Mouse (Mus musculus) hindbrain, embryonic 10.5 days (tissue): ENCODE measurements around the gene B020004J07Rik. TPM values are rescaled to one million over a fixed set of nuclear protein-coding genes. Genes with fewer than 3 reads are reported as not detected.
"Not testable (repeated sequence)": the region's sequence is repeated elsewhere in the genome, so short reads cannot be mapped to it uniquely, and the experiment has no call there.

Experiments
- DNase-seq: peaks from one replicate; pipeline ENCODE4 v3.0.0-alpha.2; 2017; ENCODE audit warnings: low spot score
- H3K27ac ChIP-seq: fragments of 300-500 bp; sonication (generic); 2 replicates; pipeline ENCODE4 v1.5.1; 2016; ENCODE audit warnings: mild to moderate bottlenecking, moderate library complexity
- H3K27me3 ChIP-seq: fragments of 300-500 bp; sonication (generic); 2 replicates; pipeline ENCODE4 v1.6.1; 2016; ENCODE audit warnings: mild to moderate bottlenecking; ENCODE audit not compliant: poor library complexity, insufficient read depth, severe bottlenecking
- H3K36me3 ChIP-seq: fragments of 300-500 bp; sonication (generic); 2 replicates; pipeline ENCODE4 v1.6.1; 2016; ENCODE audit warnings: mild to moderate bottlenecking, moderate library complexity
- H3K4me1 ChIP-seq: fragments of 300-500 bp; sonication (generic); replicated peaks from 2 replicates; pipeline ENCODE4 v1.6.1; 2016; ENCODE audit warnings: mild to moderate bottlenecking
- H3K4me3 ChIP-seq: fragments of 300-500 bp; sonication (generic); 2 replicates; pipeline ENCODE4 v1.5.1; 2016; ENCODE audit warnings: mild to moderate bottlenecking, moderate library complexity
- H3K9me3 ChIP-seq: fragments of 300-500 bp; sonication (generic); 2 replicates; pipeline ENCODE4 v1.6.1; 2016; ENCODE audit warnings: mild to moderate bottlenecking, moderate library complexity
- WGBS: fragments of 180-500 bp; shearing (Covaris S2); methylation state at CpG from one replicate; pipeline ENCODE4 v1.1.7; 2016; 5-methylcytosine and 5-hydroxymethylcytosine counted together
- polyA plus RNA-seq: library from polyadenylated mRNA; unstranded; fragments of >200 nt; fragmentation: Nextera tagmentation; extraction: Ambion mirVana; gene quantifications from 2 replicates; pipeline ENCODE4 v1.2.1, GENCODE M21; 2016

The B020004J07Rik gene
- not detected in 2 replicates for polyA plus RNA-seq

DNA sequence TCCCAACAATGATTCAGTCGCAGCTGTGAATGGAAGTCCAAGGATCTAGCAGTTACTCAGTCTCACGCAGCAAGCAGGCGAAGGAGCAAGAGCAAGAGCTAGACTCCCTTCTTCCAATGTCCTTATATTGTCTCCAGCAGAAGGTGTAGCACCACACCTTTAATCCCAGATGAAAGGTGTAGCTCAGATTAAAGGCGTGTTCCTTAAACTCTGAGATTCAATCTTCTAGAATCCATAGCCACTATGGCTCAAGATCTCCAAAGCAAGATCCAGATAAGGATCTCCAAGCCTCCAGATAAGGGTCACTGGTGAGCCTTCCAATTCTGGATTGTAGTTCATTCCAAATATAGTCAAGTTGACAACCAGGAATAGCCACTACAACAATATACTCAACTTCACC, at the start of gene B020004J07Rik:
Gene B020004J07Rik (minus strand): TSS at position 101 of the 400 bp plus-strand sequence.
- not testable (repeated sequence) for H3K27me3 ChIP-seq, H3K4me3 ChIP-seq, H3K4me1 ChIP-seq, H3K27ac ChIP-seq, H3K9me3 ChIP-seq, H3K36me3 ChIP-seq, DNase-seq
- 89% methylated on average over 4 of the region's 4 CpGs for WGBS

DNA sequence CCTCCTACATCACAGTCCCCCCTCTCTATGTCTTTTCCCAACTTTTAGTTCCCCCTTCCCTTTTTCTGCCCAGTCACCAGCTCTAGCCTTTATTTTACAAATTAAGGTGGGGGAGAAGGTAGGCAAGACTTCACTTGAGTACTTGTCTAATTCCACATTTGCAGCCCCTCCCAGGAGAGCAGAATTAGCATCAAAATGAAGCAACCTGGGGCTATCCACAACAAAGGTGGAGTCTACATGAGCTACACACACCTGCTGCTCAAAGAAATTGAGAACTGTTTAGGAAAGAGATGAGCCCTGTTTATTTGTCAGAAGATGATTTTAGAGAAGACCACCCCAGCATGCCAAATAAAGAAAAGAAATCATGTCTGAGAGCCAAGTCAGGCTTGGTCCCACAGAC, 45.6 kb upstream of the B020004J07Rik start:
- no peaks in the 10 kb centered on the region for H3K27me3 ChIP-seq
- H3K9me3 ChIP-seq = no peaks in the 10 kb centered on the region
- no peak overlapping the region for H3K4me3 ChIP-seq
- no peak overlapping the region for H3K27ac ChIP-seq
- H3K4me1 ChIP-seq = no peaks in the 10 kb centered on the region
- DNase-seq = no peak
- no peaks in the 10 kb centered on the region for H3K36me3 ChIP-seq

DNA sequence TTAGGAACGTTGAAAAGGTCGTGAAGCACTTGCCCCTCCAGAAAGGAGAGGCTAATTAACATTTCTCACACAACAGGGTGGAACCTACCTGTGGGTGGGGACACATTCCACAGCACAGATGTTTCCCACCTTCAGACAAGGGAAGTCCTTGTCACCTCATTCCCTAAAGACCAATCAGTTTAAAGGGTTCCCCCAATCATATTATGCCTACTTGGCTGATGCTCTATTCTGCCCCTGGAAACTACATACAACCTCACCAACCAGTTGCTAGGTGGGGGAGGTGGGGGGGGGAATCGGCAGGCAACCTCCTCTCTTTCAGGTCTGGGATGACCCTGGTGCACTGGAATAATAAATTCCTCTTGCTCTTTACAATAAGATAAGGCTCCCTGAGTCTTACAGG, 39.8 kb upstream of the B020004J07Rik start:
- H3K27me3 ChIP-seq = no peaks in the 10 kb centered on the region
- DNase-seq = no peak
- H3K36me3 ChIP-seq = no peaks in the 10 kb centered on the region
- WGBS = 56% methylated on average over 3 of the region's 3 CpGs
- H3K27ac ChIP-seq = no peak overlapping the region
- H3K4me1 ChIP-seq = no peaks in the 10 kb centered on the region
- H3K4me3 ChIP-seq = no peak overlapping the region
- H3K9me3 ChIP-seq = no peaks in the 10 kb centered on the region

GRCm38 (mm10) chr4:101875687-101876086, 31.9 kb upstream of the B020004J07Rik start:
- not testable (repeated sequence) for H3K27me3 ChIP-seq, H3K27ac ChIP-seq, H3K36me3 ChIP-seq, H3K9me3 ChIP-seq, DNase-seq, H3K4me1 ChIP-seq, H3K4me3 ChIP-seq
- WGBS = 88% methylated on average over 15 of the region's 15 CpGs

- H3K9me3 ChIP-seq, H3K27ac ChIP-seq, H3K27me3 ChIP-seq, H3K36me3 ChIP-seq, DNase-seq, H3K4me1 ChIP-seq, H3K4me3 ChIP-seq: not testable (repeated sequence)
- 64% methylated on average over 2 of the region's 2 CpGs for WGBS
These were observed 28.2 kb upstream of the B020004J07Rik start for GRCm38 (mm10) chr4:101872031-101872430.

- WGBS = 94% methylated on average over 6 of the region's 6 CpGs
- Histone ChIP-seq H3K4me3 (no peak overlapping the region), H3K4me1 (no peaks in the 10 kb centered on the region), H3K36me3 (no peaks in the 10 kb centered on the region), H3K27me3 (no peaks in the 10 kb centered on the region), H3K27ac (no peak overlapping the region), H3K9me3 (no peaks in the 10 kb centered on the region)
- no peak for DNase-seq
These were observed 18.5 kb upstream of the B020004J07Rik start for GRCm38 (mm10) chr4:101862289-101862688.

DNA sequence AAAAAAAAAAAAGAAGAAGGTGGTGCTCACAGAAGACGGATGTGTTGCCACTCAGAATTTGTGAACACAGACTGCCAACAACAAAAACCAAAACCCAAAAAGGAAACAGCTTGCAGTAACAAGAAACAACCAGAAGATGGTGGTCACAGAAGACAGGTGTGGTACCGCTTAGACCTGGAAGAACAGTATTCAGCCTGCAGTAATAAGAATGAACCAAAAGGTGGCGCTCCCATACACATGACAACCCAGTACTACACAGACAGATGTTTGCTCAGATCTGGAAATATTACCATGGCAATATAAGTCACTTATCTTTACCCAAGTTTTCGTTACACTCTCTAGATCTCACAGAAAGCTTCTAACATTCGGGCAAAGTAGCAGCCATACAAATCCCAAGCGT, 17.1 kb upstream of the B020004J07Rik start:
- no peak overlapping the region for H3K27ac ChIP-seq
- H3K27me3 ChIP-seq = no peaks in the 10 kb centered on the region
- H3K4me1 ChIP-seq = no peaks in the 10 kb centered on the region
- no peak for DNase-seq
- no peak overlapping the region for H3K4me3 ChIP-seq
- H3K36me3 ChIP-seq = no peaks in the 10 kb centered on the region
- H3K9me3 ChIP-seq = no peaks in the 10 kb centered on the region
- WGBS = 49% methylated on average over 6 of the region's 6 CpGs

- no peak overlapping the region for H3K27ac ChIP-seq
- H3K27me3 ChIP-seq = no peaks in the 10 kb centered on the region
- 64% methylated on average over 2 of the region's 2 CpGs for WGBS
- no peak for DNase-seq
- H3K9me3 ChIP-seq = peaks cover 22% of the 10 kb centered on the region
- H3K36me3 ChIP-seq = no peaks in the 10 kb centered on the region
- no peaks in the 10 kb centered on the region for H3K4me1 ChIP-seq
- no peak overlapping the region for H3K4me3 ChIP-seq
These were observed 7.1 kb upstream of the B020004J07Rik start for GRCm38 (mm10) chr4:101850908-101851307.

Other genes starting within 250 kb of the B020004J07Rik start
- 67.6 and 69.1 TPM in 2 replicates for gene Leprot, start 196.3 kb downstream of the B020004J07Rik start, polyA plus RNA-seq
- 2.3 and 2.5 TPM in 2 replicates for gene Lepr, start 126.6 kb downstream of the B020004J07Rik start, polyA plus RNA-seq
- not detected in 2 replicates for gene C130073F10Rik, start 49.8 kb upstream of the B020004J07Rik start, polyA plus RNA-seq
- not detected in 2 replicates for gene Gm12800, start 65.1 kb upstream of the B020004J07Rik start, polyA plus RNA-seq
- gene Gm12794, start 96.4 kb upstream of the B020004J07Rik start, polyA plus RNA-seq = not detected in 2 replicates
- not detected in 2 replicates for gene Gm12790, start 137.0 kb upstream of the B020004J07Rik start, polyA plus RNA-seq
- gene Gm12789, start 142.6 kb upstream of the B020004J07Rik start, polyA plus RNA-seq = not detected in 2 replicates
- 6.7 and 8.5 TPM in 2 replicates for gene Pde4b, start 243.5 kb upstream of the B020004J07Rik start, polyA plus RNA-seq